Mouse (Mus musculus) neural tube, embryonic 12.5 days (tissue): Measurements from ENCODE around the gene Btbd11. TPM values are rescaled to one million over a fixed set of nuclear protein-coding genes. Genes with fewer than 3 reads are reported as not detected.

Experiments
- ATAC-seq: fragments of 200-750 bp; cut with Nextera tagmentation; 2 replicates; pipeline ENCODE4 v1.8.0; 2017; ENCODE audit warnings: low read depth, mild to moderate bottlenecking, moderate TSS enrichment, moderate library complexity; ENCODE audit not compliant: low FRiP score
- H3K27ac ChIP-seq: fragments of 300-500 bp; sonication (generic); 2 replicates; pipeline ENCODE4 v1.5.1; 2016
- H3K27me3 ChIP-seq: fragments of 300-500 bp; sonication (generic); replicated peaks from 2 replicates; pipeline ENCODE4 v1.6.1; 2016; ENCODE audit warnings: mild to moderate bottlenecking
- H3K36me3 ChIP-seq: fragments of 300-500 bp; sonication (generic); 2 replicates; pipeline ENCODE4 v1.6.1; 2016; ENCODE audit warnings: mild to moderate bottlenecking
- H3K4me1 ChIP-seq: fragments of 300-500 bp; sonication (generic); 2 replicates; pipeline ENCODE4 v1.6.1; 2016
- H3K4me2 ChIP-seq: fragments of 300-500 bp; sonication (generic); replicated peaks from 2 replicates; pipeline ENCODE4 v1.6.1; 2016; ENCODE audit warnings: mild to moderate bottlenecking
- H3K4me3 ChIP-seq: fragments of 300-500 bp; sonication (generic); 2 replicates; pipeline ENCODE4 v1.5.1; 2016
- H3K9ac ChIP-seq: fragments of 300-500 bp; sonication (generic); 2 replicates; pipeline ENCODE4 v1.6.1; 2016; ENCODE audit warnings: mild to moderate bottlenecking
- H3K9me3 ChIP-seq: fragments of 300-500 bp; sonication (generic); 2 replicates; pipeline ENCODE4 v1.6.1; 2016; ENCODE audit warnings: mild to moderate bottlenecking
- WGBS: fragments of 180-500 bp; shearing (Covaris S2); methylation state at CpG from one replicate; pipeline ENCODE4 v1.1.7; 2016; 5-methylcytosine and 5-hydroxymethylcytosine counted together
- polyA plus RNA-seq: library from polyadenylated mRNA; unstranded; fragments of >200 nt; fragmentation: Nextera tagmentation; extraction: Ambion mirVana; gene quantifications from 2 replicates; pipeline ENCODE4 v1.2.1, GENCODE M21; 2016

Gene Btbd11
- polyA plus RNA-seq, 1 experiment from 2014 or later, result 10.8 TPM

- H3K4me3 ChIP-seq, result no peak overlapping the region
- H3K36me3 ChIP-seq, result no peaks in the 10 kb centered on the region
- H3K4me2 ChIP-seq, result no peak overlapping the region
- no peaks in the 10 kb centered on the region for H3K4me1 ChIP-seq
- no peak overlapping the region for H3K9ac ChIP-seq
- ATAC-seq, result no peak
- 86% methylated on average over 3 of the region's 3 CpGs for WGBS
- H3K27ac ChIP-seq, result no peak overlapping the region
- no peaks in the 10 kb centered on the region for H3K27me3 ChIP-seq
- H3K9me3 ChIP-seq, result no peaks in the 10 kb centered on the region
Observed at GRCm38 (mm10) chr10:85437217-85437616, 50.6 kb downstream of the Btbd11 start.

GRCm38 (mm10) chr10:85443371-85443770, 56.8 kb downstream of the Btbd11 start:
- Histone ChIP-seq H3K27me3 (peaks cover 9% of the 10 kb centered on the region; the same call in 1 of the 2 replicates), H3K36me3 (no peaks in the 10 kb centered on the region), H3K4me3 (no peak overlapping the region), H3K4me2 (no peak overlapping the region), H3K27ac (no peak overlapping the region), H3K4me1 (no peaks in the 10 kb centered on the region), H3K9ac (no peak overlapping the region), H3K9me3 (no peaks in the 10 kb centered on the region)
- no peak for ATAC-seq
- WGBS, result 81% methylated on average over 3 of the region's 3 CpGs

- H3K4me3 ChIP-seq, result no peak overlapping the region
- peaks cover 31% of the 10 kb centered on the region for H3K27me3 ChIP-seq
- H3K4me2 ChIP-seq, result no peak overlapping the region
- no peak overlapping the region for H3K9ac ChIP-seq
- no peak for ATAC-seq
- H3K9me3 ChIP-seq, result no peaks in the 10 kb centered on the region
- H3K36me3 ChIP-seq, result no peaks in the 10 kb centered on the region
- H3K27ac ChIP-seq, result no peak overlapping the region
- WGBS, result 94% methylated on average over 3 of the region's 3 CpGs
- H3K4me1 ChIP-seq, result no peaks in the 10 kb centered on the region
Observed at GRCm38 (mm10) chr10:85445891-85446290, 59.3 kb downstream of the Btbd11 start.

- Histone ChIP-seq H3K27ac (no peak overlapping the region), H3K4me3 (no peak overlapping the region), H3K36me3 (no peaks in the 10 kb centered on the region), H3K4me1 (no peaks in the 10 kb centered on the region), H3K9ac (no peak overlapping the region), H3K4me2 (no peak overlapping the region), H3K9me3 (no peaks in the 10 kb centered on the region), H3K27me3 (peaks cover 32% of the 10 kb centered on the region)
- no peak for ATAC-seq
- WGBS, result 90% methylated on average over 1 of the region's 1 CpGs
Observed at GRCm38 (mm10) chr10:85446700-85447099, 60.1 kb downstream of the Btbd11 start.

GRCm38 (mm10) chr10:85447869-85448268, 61.3 kb downstream of the Btbd11 start:
- no peaks in the 10 kb centered on the region for H3K4me1 ChIP-seq
- H3K27me3 ChIP-seq, result peaks cover 36% of the 10 kb centered on the region
- H3K36me3 ChIP-seq, result no peaks in the 10 kb centered on the region
- no peak for ATAC-seq
- H3K4me3 ChIP-seq, result no peak overlapping the region
- no peak overlapping the region for H3K9ac ChIP-seq
- H3K9me3 ChIP-seq, result no peaks in the 10 kb centered on the region
- H3K4me2 ChIP-seq, result no peak overlapping the region
- 83% methylated on average over 2 of the region's 2 CpGs for WGBS
- H3K27ac ChIP-seq, result no peak overlapping the region

GRCm38 (mm10) chr10:85451629-85452368, 65.2 kb downstream of the Btbd11 start:
- Histone ChIP-seq H3K9ac (no peak overlapping the region), H3K4me3 (no peak overlapping the region), H3K9me3 (no peaks in the 10 kb centered on the region), H3K4me1 (no peaks in the 10 kb centered on the region), H3K36me3 (no peaks in the 10 kb centered on the region), H3K27me3 (peaks cover 50% of the 10 kb centered on the region), H3K4me2 (no peak overlapping the region), H3K27ac (no peak overlapping the region)
- WGBS, result 21% methylated on average over 8 of the region's 8 CpGs
- no peak for ATAC-seq

GRCm38 (mm10) chr10:85453221-85453775, 66.7 kb downstream of the Btbd11 start:
- Histone ChIP-seq H3K27me3 (peaks cover 42% of the 10 kb centered on the region), H3K4me2 (no peak overlapping the region)
- WGBS, result 85% methylated on average over 2 of the region's 2 CpGs

GRCm38 (mm10) chr10:85455985-85456384, 69.4 kb downstream of the Btbd11 start:
- Histone ChIP-seq H3K9ac (no peak overlapping the region), H3K4me3 (no peak overlapping the region), H3K27me3 (peaks cover 20% of the 10 kb centered on the region), H3K4me1 (peaks cover 5% of the 10 kb centered on the region), H3K4me2 (no peak overlapping the region), H3K27ac (no peak overlapping the region), H3K36me3 (no peaks in the 10 kb centered on the region), H3K9me3 (no peaks in the 10 kb centered on the region)
- no peak for ATAC-seq
- WGBS, result 60% methylated on average over 4 of the region's 4 CpGs

More at GRCm38 (mm10) chr10:85453221-85453775, 66.7 kb downstream of the Btbd11 start:
- Histone ChIP-seq H3K27ac (no peak overlapping the region), H3K9me3 (no peaks in the 10 kb centered on the region), H3K9ac (no peak overlapping the region), H3K4me3 (no peak overlapping the region), H3K4me1 (no peaks in the 10 kb centered on the region; the same call in 1 of the 2 replicates), H3K36me3 (no peaks in the 10 kb centered on the region)
- ATAC-seq, result no peak

GRCm38 (mm10) chr10:85458744-85459344, 72.2 kb downstream of the Btbd11 start:
- peak; percentile 63; the same call in 1 of the 2 replicates for ATAC-seq
- H3K4me1 ChIP-seq, result peaks cover 5% of the 10 kb centered on the region
- H3K36me3 ChIP-seq, result no peaks in the 10 kb centered on the region
- H3K4me3 ChIP-seq, result no peak overlapping the region
- 37% methylated on average over 17 of the region's 17 CpGs for WGBS
- H3K9me3 ChIP-seq, result no peaks in the 10 kb centered on the region
- peak overlapping the region; percentile 30 for H3K4me2 ChIP-seq
- H3K27me3 ChIP-seq, result peaks cover 10% of the 10 kb centered on the region; the same call in 1 of the 2 replicates
- H3K27ac ChIP-seq, result no peak overlapping the region
- no peak overlapping the region for H3K9ac ChIP-seq

GRCm38 (mm10) chr10:85460736-85461135, 74.1 kb downstream of the Btbd11 start:
- Histone ChIP-seq H3K4me2 (no peak overlapping the region), H3K27me3 (peaks cover 10% of the 10 kb centered on the region; the same call in 1 of the 2 replicates), H3K9ac (no peak overlapping the region), H3K4me3 (no peak overlapping the region), H3K36me3 (no peaks in the 10 kb centered on the region), H3K4me1 (peaks cover 5% of the 10 kb centered on the region), H3K9me3 (no peaks in the 10 kb centered on the region), H3K27ac (no peak overlapping the region)
- no peak for ATAC-seq
- 93% methylated on average over 10 of the region's 10 CpGs for WGBS

GRCm38 (mm10) chr10:85464152-85464551, 77.5 kb downstream of the Btbd11 start:
- H3K9me3 ChIP-seq, result no peaks in the 10 kb centered on the region
- no peak overlapping the region for H3K27ac ChIP-seq
- no peak for ATAC-seq
- H3K36me3 ChIP-seq, result no peaks in the 10 kb centered on the region
- peaks cover 11% of the 10 kb centered on the region; the same call in 1 of the 2 replicates for H3K4me1 ChIP-seq
- H3K4me2 ChIP-seq, result no peak overlapping the region
- WGBS, result 49% methylated on average over 6 of the region's 6 CpGs
- no peak overlapping the region for H3K9ac ChIP-seq
- H3K4me3 ChIP-seq, result no peak overlapping the region
- H3K27me3 ChIP-seq, result no peaks in the 10 kb centered on the region

- ATAC-seq, result no peak
- no peaks in the 10 kb centered on the region for H3K27me3 ChIP-seq
- peaks cover 11% of the 10 kb centered on the region; the same call in 1 of the 2 replicates for H3K4me1 ChIP-seq
- no peak overlapping the region for H3K4me2 ChIP-seq
- H3K27ac ChIP-seq, result no peak overlapping the region
- WGBS, result 82% methylated on average over 13 of the region's 13 CpGs
- no peak overlapping the region for H3K9ac ChIP-seq
- H3K36me3 ChIP-seq, result no peaks in the 10 kb centered on the region
- no peak overlapping the region for H3K4me3 ChIP-seq
- no peaks in the 10 kb centered on the region for H3K9me3 ChIP-seq
Observed at GRCm38 (mm10) chr10:85465516-85466408, 79.1 kb downstream of the Btbd11 start.
